In the genomic region with DNA sequence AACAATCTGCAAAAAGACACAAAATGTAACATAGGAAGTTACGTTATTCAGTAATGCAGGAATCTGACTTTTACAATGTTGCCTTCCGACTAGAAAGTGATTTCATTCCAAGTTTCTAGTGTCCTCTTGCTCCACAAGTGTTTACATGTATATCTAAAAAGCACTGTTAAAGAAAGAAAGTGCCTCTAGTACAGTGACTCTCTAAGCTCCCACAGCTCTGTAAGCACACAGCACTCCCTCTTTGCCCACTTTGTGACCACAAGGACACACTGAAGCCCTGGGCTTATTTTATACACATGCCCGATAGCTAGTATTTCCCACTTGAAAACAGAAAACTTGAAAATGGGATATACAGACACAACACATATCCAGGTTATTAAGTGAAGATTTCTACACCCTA, we compare ENCODE assay signal across 16 mouse cellular contexts.
"Had no signal": no experiment of that assay in that cellular context is flagged by ENCODE, and none has a peak within 500 bp of the region (broad histone marks: within the 10 kb centered on the region; RNA-seq: fewer than 3 reads in every experiment).

No protein-coding gene starts in this region.

- DNase-seq: lung, embryonic 14.5 days; midbrain, embryonic 14.5 days; retina, postnatal 1 day; right cerebral cortex, adult 18-20 months; right cerebral cortex, postnatal 25 days; right cerebral cortex, postnatal 4 days; spleen, adult 18-20 months; thymus, adult 18-20 months; thymus, postnatal 14 days; thymus, postnatal 36 days had no signal

- H3K4me1 ChIP-seq: midbrain, embryonic 10.5 days; midbrain, embryonic 12.5 days; neural tube, embryonic 13.5 days; neural tube, embryonic 15.5 days had no signal

- H3K4me3 ChIP-seq: liver, embryonic 12.5 days; midbrain, embryonic 10.5 days; midbrain, embryonic 12.5 days; myocyte; neural tube, embryonic 13.5 days; neural tube, embryonic 15.5 days had no signal
